Mouse (Mus musculus): Measurements from ENCODE around the gene C1qtnf9. TPM values are rescaled to one million over a fixed set of nuclear protein-coding genes. Genes with fewer than 3 reads are reported as not detected.

Gene C1qtnf9
- polyA plus RNA-seq, 1 experiment, result not detected

- H3ac ChIP-seq (ENCODE audit: control insufficient read depth, insufficient read length, low read depth), result no peak overlapping the region
- H3K27me3 ChIP-seq (ENCODE audit: control insufficient read depth, insufficient read depth, insufficient read length), result no peaks in the 10 kb centered on the region
- TF ChIP-seq MAX (IDR thresholded peaks at IDR 0.05) (no peak), CTCF (IDR thresholded peaks at IDR 0.05; ENCODE audit: control insufficient read depth, insufficient read depth, insufficient read length) (no peak)
- no peaks in the 10 kb centered on the region for H3K36me3 ChIP-seq (ENCODE audit: control insufficient read depth, insufficient read depth)
- H3K4me3 ChIP-seq (ENCODE audit: insufficient read depth, poor library complexity, severe bottlenecking), result no peak overlapping the region
- H3K79me3 ChIP-seq (ENCODE audit: low read depth), result no peaks in the 10 kb centered on the region
- H3K79me2 ChIP-seq (ENCODE audit: control insufficient read depth, insufficient read depth), result no peaks in the 10 kb centered on the region
These were observed 16.4 kb upstream of the C1qtnf9 start for GRCm38 (mm10) chr14:60751581-60751980.

GRCm38 (mm10) chr14:60752892-60753800 is 14.8 kb upstream of the C1qtnf9 start:
- H3K79me2 ChIP-seq (ENCODE audit: control insufficient read depth, insufficient read depth), result no peaks in the 10 kb centered on the region
- H3ac ChIP-seq (ENCODE audit: control insufficient read depth, insufficient read length, low read depth), result no peak overlapping the region
- no peaks in the 10 kb centered on the region for H3K79me3 ChIP-seq (ENCODE audit: low read depth)
- no peaks in the 10 kb centered on the region for H3K36me3 ChIP-seq (ENCODE audit: control insufficient read depth, insufficient read depth)
- TF ChIP-seq MAX (IDR thresholded peaks at IDR 0.05) (no peak), MYOG (IDR thresholded peaks at IDR 0.05; ENCODE audit: control insufficient read depth, extremely low read depth, insufficient read length) (no peak), FOSL1 (IDR thresholded peaks at IDR 0.05; ENCODE audit: insufficient read depth, low read length, poor library complexity, severe bottlenecking) (no peak), USF1 (IDR thresholded peaks at IDR 0.05; ENCODE audit: low read depth) (no peak), CEBPB (IDR thresholded peaks at IDR 0.05; ENCODE audit: low read depth) (no peak), MYOD1 (IDR thresholded peaks at IDR 0.05; ENCODE audit: control insufficient read depth, insufficient read length, low read depth) (no peak), CTCF (IDR thresholded peaks at IDR 0.05; ENCODE audit: control insufficient read depth, insufficient read depth, insufficient read length) (no peak)
- H3K27me3 ChIP-seq (ENCODE audit: control insufficient read depth, insufficient read depth, insufficient read length), result no peaks in the 10 kb centered on the region
- no peak overlapping the region for H3K4me3 ChIP-seq (ENCODE audit: insufficient read depth, poor library complexity, severe bottlenecking)

- Histone ChIP-seq H3K79me2 (ENCODE audit: control insufficient read depth, insufficient read depth) (no peaks in the 10 kb centered on the region), H3K4me3 (ENCODE audit: insufficient read depth, poor library complexity, severe bottlenecking) (no peak overlapping the region), H3K27me3 (ENCODE audit: control insufficient read depth, insufficient read depth, insufficient read length) (no peaks in the 10 kb centered on the region), H3ac (ENCODE audit: control insufficient read depth, insufficient read length, low read depth) (no peak overlapping the region), H3K36me3 (ENCODE audit: control insufficient read depth, insufficient read depth) (no peaks in the 10 kb centered on the region), H3K79me3 (ENCODE audit: low read depth) (no peaks in the 10 kb centered on the region)
- TF ChIP-seq FOSL1 (IDR thresholded peaks at IDR 0.05; ENCODE audit: insufficient read depth, low read length, poor library complexity, severe bottlenecking) (no peak), CTCF (IDR thresholded peaks at IDR 0.05; ENCODE audit: control insufficient read depth, insufficient read depth, insufficient read length) (no peak), MAX (IDR thresholded peaks at IDR 0.05) (no peak), USF1 (IDR thresholded peaks at IDR 0.05; ENCODE audit: low read depth) (no peak), MYOG (IDR thresholded peaks at IDR 0.05; ENCODE audit: control insufficient read depth, extremely low read depth, insufficient read length) (no peak), MYOD1 (IDR thresholded peaks at IDR 0.05; ENCODE audit: control insufficient read depth, insufficient read length, low read depth) (no peak), CEBPB (IDR thresholded peaks at IDR 0.05; ENCODE audit: low read depth) (no peak)
These were observed 14.2 kb upstream of the C1qtnf9 start for GRCm38 (mm10) chr14:60753801-60754126.

- Histone ChIP-seq H3K79me2 (ENCODE audit: control insufficient read depth, insufficient read depth) (no peaks in the 10 kb centered on the region), H3K4me3 (ENCODE audit: insufficient read depth, poor library complexity, severe bottlenecking) (no peak overlapping the region), H3K79me3 (ENCODE audit: low read depth) (no peaks in the 10 kb centered on the region), H3ac (ENCODE audit: control insufficient read depth, insufficient read length, low read depth) (no peak overlapping the region), H3K27me3 (ENCODE audit: control insufficient read depth, insufficient read depth, insufficient read length) (no peaks in the 10 kb centered on the region), H3K36me3 (ENCODE audit: control insufficient read depth, insufficient read depth) (no peaks in the 10 kb centered on the region)
- no peak for TF ChIP-seq MAX (IDR thresholded peaks at IDR 0.05)
- no peak for TF ChIP-seq FOSL1 (IDR thresholded peaks at IDR 0.05; ENCODE audit: insufficient read depth, low read length, poor library complexity, severe bottlenecking)
- TF ChIP-seq MYOG (IDR thresholded peaks at IDR 0.05; ENCODE audit: control insufficient read depth, extremely low read depth, insufficient read length), result no peak
- no peak for TF ChIP-seq CTCF (IDR thresholded peaks at IDR 0.05; ENCODE audit: control insufficient read depth, insufficient read depth, insufficient read length)
- TF ChIP-seq CEBPB (IDR thresholded peaks at IDR 0.05; ENCODE audit: low read depth), result no peak
- TF ChIP-seq USF1 (IDR thresholded peaks at IDR 0.05; ENCODE audit: low read depth), result no peak
- TF ChIP-seq MYOD1 (IDR thresholded peaks at IDR 0.05; ENCODE audit: control insufficient read depth, insufficient read length, low read depth), result no peak
These were observed 13.3 kb upstream of the C1qtnf9 start for GRCm38 (mm10) chr14:60754656-60755055.

- Histone ChIP-seq H3K79me2 (ENCODE audit: control insufficient read depth, insufficient read depth) (no peaks in the 10 kb centered on the region), H3ac (ENCODE audit: control insufficient read depth, insufficient read length, low read depth) (no peak overlapping the region), H3K36me3 (ENCODE audit: control insufficient read depth, insufficient read depth) (no peaks in the 10 kb centered on the region), H3K27me3 (ENCODE audit: control insufficient read depth, insufficient read depth, insufficient read length) (no peaks in the 10 kb centered on the region), H3K4me3 (ENCODE audit: insufficient read depth, poor library complexity, severe bottlenecking) (no peak overlapping the region), H3K79me3 (ENCODE audit: low read depth) (no peaks in the 10 kb centered on the region)
- TF ChIP-seq MYOG (IDR thresholded peaks at IDR 0.05; ENCODE audit: control insufficient read depth, extremely low read depth, insufficient read length), result no peak
- TF ChIP-seq FOSL1 (IDR thresholded peaks at IDR 0.05; ENCODE audit: insufficient read depth, low read length, poor library complexity, severe bottlenecking), result no peak
- no peak for TF ChIP-seq CTCF (IDR thresholded peaks at IDR 0.05; ENCODE audit: control insufficient read depth, insufficient read depth, insufficient read length)
- TF ChIP-seq USF1 (IDR thresholded peaks at IDR 0.05; ENCODE audit: low read depth), result no peak
- no peak for TF ChIP-seq MAX (IDR thresholded peaks at IDR 0.05)
- no peak for TF ChIP-seq CEBPB (IDR thresholded peaks at IDR 0.05; ENCODE audit: low read depth)
- TF ChIP-seq MYOD1 (IDR thresholded peaks at IDR 0.05; ENCODE audit: control insufficient read depth, insufficient read length, low read depth), result no peak
These were observed 11.7 kb upstream of the C1qtnf9 start for GRCm38 (mm10) chr14:60756271-60756670.

Measured in C2C12 (cell line).